Mouse (Mus musculus): ENCODE measurements around the gene Apela.
A peak's percentile ranks its signal among the peaks of the same experiment; 100 is the strongest.
"Not testable (repeated sequence)": the region's sequence is repeated elsewhere in the genome, so short reads cannot be mapped to it uniquely, and the experiment has no call there.

The Apela gene

DNA sequence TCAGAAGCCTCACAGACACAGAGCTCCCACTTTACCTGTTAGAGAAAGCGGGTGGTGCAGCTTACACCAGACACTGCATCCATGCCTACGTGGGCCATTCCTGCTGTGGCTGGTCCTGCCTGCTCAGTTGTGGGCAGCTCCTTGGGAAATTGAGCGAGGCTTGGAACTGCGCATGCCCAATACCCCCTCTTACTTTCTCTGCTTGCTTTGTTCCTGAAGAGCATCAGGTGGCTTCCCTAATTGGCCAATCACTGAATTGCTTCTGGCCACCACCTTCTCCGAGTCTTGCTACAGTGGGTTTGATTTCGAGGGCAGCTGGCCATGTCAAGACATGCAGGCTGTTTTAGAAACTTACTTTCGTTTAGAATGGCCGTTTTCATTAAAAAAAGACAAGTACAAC lies 18.7 kb downstream of the Apela start, which contains the start of the genes Trim61 and Trim60:
Gene Trim61, minus strand, starts transcription at position 101 of the 400 bp plus-strand sequence.
Gene Trim60, minus strand, starts transcription at position 162 of the 400 bp plus-strand sequence.
- DNase-seq, result no peak

DNA sequence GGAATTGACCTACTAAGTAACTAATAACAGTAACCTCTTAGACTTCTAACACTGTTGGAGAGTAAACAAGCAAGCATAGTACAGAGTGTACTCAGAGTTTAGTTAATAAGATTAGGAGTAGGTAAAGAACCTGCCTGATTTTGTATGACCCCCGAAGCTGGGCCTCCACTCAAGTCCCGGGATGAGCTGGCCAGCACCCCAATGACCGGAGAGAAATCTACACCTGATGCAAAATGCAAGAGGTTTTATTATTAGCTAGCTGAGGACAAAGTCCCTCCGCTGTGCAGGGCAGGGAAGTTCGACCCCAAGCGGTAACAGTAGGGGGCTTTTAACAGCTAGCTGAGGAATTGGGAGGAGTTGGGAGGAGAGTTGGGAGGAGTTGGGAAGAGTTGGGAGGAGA lies 29.5 kb downstream of the Apela start:
- DNase-seq, result not testable (repeated sequence)

DNA sequence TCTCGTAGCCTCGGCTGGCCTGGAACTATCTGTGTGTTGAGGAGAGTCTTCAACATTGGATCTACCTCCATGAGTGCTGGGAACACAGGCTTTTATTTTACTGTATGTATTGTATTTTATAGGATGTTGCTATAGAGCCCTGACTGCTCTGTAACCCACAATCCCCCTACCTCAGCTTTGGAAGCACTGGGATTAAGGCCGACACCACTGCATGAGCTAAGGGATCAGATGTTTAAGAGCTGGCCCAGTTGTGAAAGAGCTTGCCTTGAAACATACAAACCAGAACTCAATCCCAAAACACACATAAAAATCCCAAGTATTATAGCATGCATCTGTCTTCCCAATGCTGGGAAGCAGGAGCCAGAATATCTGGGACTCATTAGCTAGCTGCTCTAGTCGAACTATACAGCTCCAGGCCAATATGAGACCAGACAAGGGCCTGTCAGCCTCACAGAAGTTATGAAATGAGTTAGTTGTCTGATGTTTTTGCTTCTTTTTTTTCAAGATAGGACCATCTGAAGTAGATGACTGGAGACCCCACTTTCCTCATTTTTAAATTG lies 38.2 kb downstream of the Apela start:
- DNase-seq, result no peak

DNA sequence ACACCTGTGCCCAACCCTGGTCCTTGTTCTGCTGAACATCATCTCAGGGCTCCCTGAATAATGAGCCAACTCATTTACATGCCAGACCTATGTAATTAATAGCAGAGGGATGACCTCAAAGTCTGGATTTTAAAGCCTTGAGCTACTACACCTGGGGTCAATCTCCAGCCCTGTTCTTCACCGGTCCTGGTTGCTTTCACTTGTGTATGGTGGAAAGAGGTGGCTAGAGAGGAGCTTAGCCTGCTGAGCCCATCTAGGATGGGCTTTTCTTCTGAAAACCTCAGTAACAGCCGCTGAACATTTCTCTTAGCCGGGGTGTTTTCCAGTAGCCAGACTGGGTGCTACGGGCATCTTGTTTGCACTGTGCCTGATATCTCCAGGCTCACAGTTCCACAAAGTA lies 49.4 kb downstream of the Apela start, which contains the start of gene Trim75:
Gene Trim75, minus strand, starts transcription at position 101 of the 400 bp plus-strand sequence.
- DNase-seq, result no peak

DNA sequence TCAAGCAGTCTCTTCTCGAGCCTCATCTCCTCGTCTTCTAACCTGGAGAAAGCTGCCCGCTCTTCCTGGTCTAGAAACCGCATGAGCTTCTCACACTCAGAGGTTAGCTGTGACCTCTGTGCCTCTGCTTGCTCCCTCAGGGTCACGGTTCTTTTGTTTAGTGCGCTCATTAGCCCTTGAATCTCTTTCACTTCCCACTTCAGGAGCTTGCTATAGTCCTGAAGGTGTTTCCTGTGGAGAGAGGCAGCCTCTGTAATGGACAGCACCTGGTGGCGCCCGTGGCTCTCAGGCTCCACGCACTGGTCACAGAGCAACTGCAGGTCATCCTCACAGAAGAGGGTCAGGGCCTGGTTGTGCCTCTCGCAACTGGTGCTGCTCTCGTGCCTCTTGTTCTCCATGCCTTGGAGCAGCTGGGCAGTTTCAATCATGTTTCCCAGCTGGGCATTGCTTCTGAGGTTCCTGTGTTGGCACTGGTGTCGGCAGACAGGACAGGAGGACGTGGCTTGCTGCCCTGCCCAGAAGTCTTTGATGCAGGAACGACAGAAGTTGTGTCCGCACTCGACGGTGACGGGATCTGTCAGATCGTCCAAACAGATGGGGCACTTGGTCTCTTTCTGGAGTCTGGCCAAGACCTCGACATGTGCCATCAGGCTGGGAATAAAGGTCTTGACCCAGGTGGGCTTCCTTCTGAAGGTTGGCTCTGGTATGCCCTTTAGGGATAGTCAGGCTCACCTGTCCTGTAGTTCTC lies 53.8 kb downstream of the Apela start:
- DNase-seq, result peak; percentile 42 to 49

Measured in cerebellum, postnatal 14 days (tissue).